Mouse (Mus musculus): ENCODE measurements around the gene Rfng.
"Not testable (repeated sequence)": the region's sequence is repeated elsewhere in the genome, so short reads cannot be mapped to it uniquely, and the experiment has no call there.

Gene Rfng

GRCm38 (mm10) chr11:120772749-120773148, 11.3 kb downstream of the Rfng start:
- no peak for DNase-seq

- DNase-seq, result no peak
These were observed 15.8 kb downstream of the Rfng start for GRCm38 (mm10) chr11:120768206-120768605.

- DNase-seq, result not testable (repeated sequence)
These were observed 17.0 kb downstream of the Rfng start for GRCm38 (mm10) chr11:120767023-120767422.

GRCm38 (mm10) chr11:120763121-120763999, 20.6 kb downstream of the Rfng start:
- DNase-seq, result not testable (repeated sequence)

GRCm38 (mm10) chr11:120762672-120763041, 21.4 kb downstream of the Rfng start, which contains the start of gene Hmga1b:
Gene Hmga1b, plus strand, starts transcription at chr11:120762794.
- DNase-seq, result not testable (repeated sequence)

GRCm38 (mm10) chr11:120761811-120762671, 22.0 kb downstream of the Rfng start:
- DNase-seq, result no peak

- DNase-seq, result no peak
These were observed 23.8 kb downstream of the Rfng start for GRCm38 (mm10) chr11:120760236-120760635.

GRCm38 (mm10) chr11:120751606-120752005, 32.4 kb downstream of the Rfng start:
- no peak for DNase-seq

GRCm38 (mm10) chr11:120749430-120749829, 34.6 kb downstream of the Rfng start:
- DNase-seq, result peak; percentile 47

GRCm38 (mm10) chr11:120747974-120748373, 36.0 kb downstream of the Rfng start:
- DNase-seq, result no peak

- DNase-seq, result no peak
These were observed 39.8 kb downstream of the Rfng start for GRCm38 (mm10) chr11:120744121-120744701.

GRCm38 (mm10) chr11:120740981-120741380, 43.0 kb downstream of the Rfng start:
- DNase-seq, result no peak

- DNase-seq, result no peak
These were observed 47.6 kb downstream of the Rfng start for GRCm38 (mm10) chr11:120736424-120736823.

GRCm38 (mm10) chr11:120733521-120733920, 50.5 kb downstream of the Rfng start:
- DNase-seq, result peak; percentile 75

- DNase-seq, result peak; percentile 39
These were observed 51.9 kb downstream of the Rfng start, which contains the start of gene Cbr2 for GRCm38 (mm10) chr11:120731858-120732680. Gene Cbr2, minus strand, starts transcription at chr11:120732114.

- no peak for DNase-seq
These were observed 52.6 kb downstream of the Rfng start for GRCm38 (mm10) chr11:120731395-120731794.

Data from kidney, postnatal 10 days (tissue).